Mouse (Mus musculus) kidney, adult 11 months (tissue): ENCODE results near the gene Speer3.
"Not testable (repeated sequence)": the region's sequence is repeated elsewhere in the genome, so short reads cannot be mapped to it uniquely, and the experiment has no call there.

Source experiments
- DNase-seq: peaks from one replicate; pipeline ENCODE4 v3.0.0; 2022

Gene Speer3

GRCm38 (mm10) chr5:13791319-13791718 is at the start of gene Speer3:
Gene Speer3, plus strand, starts transcription at chr5:13791619.
- no peak for DNase-seq

DNA sequence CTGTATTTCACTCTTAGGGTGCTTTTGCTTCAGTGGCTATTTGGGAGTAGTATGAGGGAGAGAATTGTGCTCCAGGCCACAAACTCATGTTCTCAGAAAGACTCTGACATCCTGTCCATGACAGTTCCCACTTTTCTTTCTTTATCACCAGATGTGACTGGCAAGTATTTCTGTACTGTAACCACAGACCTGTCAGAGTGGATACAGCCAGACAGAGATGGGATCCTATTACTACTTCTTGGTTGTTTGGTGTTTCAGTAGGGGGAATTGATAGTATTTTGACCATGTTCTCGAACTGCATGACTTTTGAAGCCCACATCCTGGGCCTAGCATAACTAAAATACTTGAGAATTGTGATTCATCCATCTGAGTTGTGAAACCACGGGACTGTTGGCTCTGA is 19.1 kb downstream of the Speer3 start:
- not testable (repeated sequence) for DNase-seq

- no peak for DNase-seq
These were observed 33.7 kb downstream of the Speer3 start for GRCm38 (mm10) chr5:13825108-13825507.

GRCm38 (mm10) chr5:13826708-13827107 is 35.3 kb downstream of the Speer3 start:
- no peak for DNase-seq

DNA sequence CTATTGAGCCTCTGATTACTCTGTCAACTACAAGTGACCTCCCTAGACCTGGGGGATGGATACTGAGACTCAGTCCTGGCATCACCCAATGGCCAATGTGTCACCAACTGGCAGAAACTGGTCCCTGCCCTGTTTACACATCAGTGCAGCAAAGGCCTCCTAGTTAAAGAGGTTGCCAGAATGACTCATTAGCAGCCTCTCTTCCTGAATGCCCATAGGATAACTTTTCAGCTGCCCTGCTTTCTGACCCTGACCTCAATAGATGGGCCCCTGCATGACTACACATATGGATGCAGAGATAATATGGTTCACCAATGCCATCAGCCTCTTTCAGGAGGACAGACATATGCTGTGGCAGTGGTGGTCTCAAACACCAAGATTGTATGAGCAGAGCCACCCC is 52.9 kb downstream of the Speer3 start:
- no peak for DNase-seq
